Mouse (Mus musculus) spleen, adult 2 months (tissue): ENCODE measurements around the gene Pi4ka. TPM values are rescaled to one million over a fixed set of nuclear protein-coding genes. Genes with fewer than 3 reads are reported as not detected.

Experiments
- DNase-seq, 2 experiments: peaks; one replicate each; pipeline versions ENCODE4 v3.0.0 to v3.0.0-alpha.2; 2012 to 2021; ENCODE audit warnings: low spot score in 2 of 2, low read depth in 1 of 2
- H3K27ac ChIP-seq: fragments of 200-500 bp; 2 replicates; pipeline ENCODE4 v1.5.1; 2012; ENCODE audit warnings: low read length, inconsistent platforms; ENCODE audit not compliant: insufficient read depth
- H3K27me3 ChIP-seq: fragments of 200-500 bp; 2 replicates; pipeline ENCODE4 v1.6.1; 2012; ENCODE audit warnings: mild to moderate bottlenecking, moderate library complexity, low read length, inconsistent platforms; ENCODE audit not compliant: control insufficient read depth, insufficient read depth
- H3K36me3 ChIP-seq: fragments of 200-500 bp; 2 replicates; pipeline ENCODE4 v1.6.1; 2012; ENCODE audit warnings: mild to moderate bottlenecking, low read length, inconsistent platforms; ENCODE audit not compliant: control insufficient read depth, insufficient read depth
- H3K4me1 ChIP-seq: fragments of 200-500 bp; 2 replicates; pipeline ENCODE4 v1.6.1; 2011; ENCODE audit warnings: inconsistent platforms; ENCODE audit not compliant: control insufficient read depth, insufficient read depth, insufficient read length
- H3K4me3 ChIP-seq: fragments of 200-500 bp; 2 replicates; pipeline ENCODE4 v1.5.1; 2011; ENCODE audit warnings: mild to moderate bottlenecking, inconsistent platforms; ENCODE audit not compliant: insufficient read depth, insufficient read length; ENCODE audit errors: extremely low read depth
- CTCF ChIP-seq: fragments of 200-500 bp; IDR thresholded peaks from 2 replicates; pipeline ENCODE4 v1.5.1; 2011; ENCODE audit warnings: mild to moderate bottlenecking, inconsistent platforms; ENCODE audit not compliant: insufficient read depth, insufficient read length, insufficient replicate concordance; ENCODE audit errors: extremely low read depth
- POLR2A ChIP-seq: fragments of 200-500 bp; IDR thresholded peaks from 2 replicates; pipeline ENCODE4 v1.6.1; 2011; ENCODE audit warnings: low read depth, low read length, inconsistent platforms
- WGBS: fragments of 180-500 bp; shearing (Covaris S2); methylation state at CpG from one replicate; pipeline ENCODE4 v1.1.7; 2018; 5-methylcytosine and 5-hydroxymethylcytosine counted together
- polyA plus RNA-seq: library from polyadenylated mRNA; depleted of rRNA; stranded (reverse); fragments of >200 nt; gene quantifications from 2 replicates; pipeline ENCODE4 v1.2.3, GENCODE M21; 2012

Gene Pi4ka
- polyA plus RNA-seq, 1 experiment = 53.5 TPM

DNA sequence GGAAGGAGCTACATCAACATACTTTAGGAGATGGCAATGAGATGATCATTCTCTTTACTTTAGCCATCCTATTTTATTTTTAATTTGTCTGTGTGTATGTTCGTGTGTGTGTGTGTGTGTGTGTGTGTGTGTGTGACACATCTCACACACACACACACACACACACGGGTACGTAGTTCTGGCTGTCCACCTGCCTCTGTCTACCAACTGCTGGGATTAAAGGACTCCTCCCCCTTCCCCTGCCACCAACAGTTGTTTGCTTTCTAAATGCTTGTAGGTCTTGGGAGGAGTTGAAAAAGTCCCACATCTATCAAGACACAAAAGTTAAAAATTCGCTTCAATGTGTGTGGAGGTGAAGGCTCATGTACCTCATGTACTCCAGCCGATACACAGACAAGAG lies 81.4 kb downstream of the Pi4ka start:
- Histone ChIP-seq H3K36me3 (peaks cover 17% of the 10 kb centered on the region), H3K4me1 (no peaks in the 10 kb centered on the region; the same call in 1 of the 2 replicates), H3K27ac (no peak overlapping the region), H3K27me3 (no peaks in the 10 kb centered on the region), H3K4me3 (no peak overlapping the region)
- 92% methylated on average over 5 of the region's 5 CpGs for WGBS
- no peak for TF ChIP-seq CTCF
- no peak for TF ChIP-seq POLR2A
- no peak for DNase-seq

DNA sequence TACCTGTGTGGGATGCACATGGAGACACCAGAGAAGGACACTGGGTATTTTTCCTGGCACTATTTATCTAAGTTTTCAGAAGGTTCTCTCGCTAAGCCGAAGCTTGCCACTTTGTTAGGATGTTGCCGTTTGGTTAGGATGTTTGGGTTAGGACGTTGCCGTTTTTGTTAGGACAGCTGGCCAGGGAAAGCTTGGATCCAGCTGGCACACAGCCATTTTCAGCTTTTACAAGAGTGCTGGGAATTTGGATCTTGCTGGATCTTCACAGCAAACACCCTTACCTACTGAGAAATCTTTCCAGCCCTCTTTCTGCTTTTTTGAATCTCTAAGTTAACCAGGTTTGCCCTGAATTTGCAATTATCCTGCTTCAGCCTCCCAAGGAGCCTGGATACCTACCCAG lies 84.6 kb downstream of the Pi4ka start:
- no peak overlapping the region for H3K27ac ChIP-seq
- H3K27me3 ChIP-seq = no peaks in the 10 kb centered on the region
- H3K36me3 ChIP-seq = peaks cover 34% of the 10 kb centered on the region
- H3K4me1 ChIP-seq = no peaks in the 10 kb centered on the region; the same call in 1 of the 2 replicates
- no peak overlapping the region for H3K4me3 ChIP-seq
- WGBS = 89% methylated on average over 5 of the region's 5 CpGs
- DNase-seq = no peak
- TF ChIP-seq POLR2A (no peak), CTCF (no peak)

DNA sequence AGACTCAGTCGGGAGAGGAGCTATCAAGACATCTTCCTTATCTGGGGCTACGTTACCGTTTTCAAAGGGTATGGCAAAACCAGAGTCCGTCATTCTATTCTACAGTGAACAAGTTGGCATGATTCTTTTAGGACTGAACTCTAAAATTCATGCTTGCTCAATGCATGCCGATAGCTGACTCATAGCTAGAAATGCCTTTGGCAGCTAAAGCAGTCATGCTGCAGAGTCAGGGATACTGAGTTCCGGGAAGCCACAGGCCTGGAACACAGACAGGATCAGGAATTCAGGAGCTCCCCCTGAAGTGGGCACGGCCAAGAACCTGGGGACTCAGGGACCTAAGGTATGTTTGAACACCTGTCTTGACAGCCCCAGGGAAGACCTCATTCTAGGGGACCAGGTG lies 89.6 kb downstream of the Pi4ka start:
- WGBS = 90% methylated on average over 7 of the region's 7 CpGs
- Histone ChIP-seq H3K4me1 (no peaks in the 10 kb centered on the region), H3K27me3 (no peaks in the 10 kb centered on the region), H3K36me3 (peaks cover 38% of the 10 kb centered on the region), H3K27ac (no peak overlapping the region), H3K4me3 (no peak overlapping the region)
- no peak for DNase-seq
- no peak for TF ChIP-seq POLR2A
- TF ChIP-seq CTCF = no peak

DNA sequence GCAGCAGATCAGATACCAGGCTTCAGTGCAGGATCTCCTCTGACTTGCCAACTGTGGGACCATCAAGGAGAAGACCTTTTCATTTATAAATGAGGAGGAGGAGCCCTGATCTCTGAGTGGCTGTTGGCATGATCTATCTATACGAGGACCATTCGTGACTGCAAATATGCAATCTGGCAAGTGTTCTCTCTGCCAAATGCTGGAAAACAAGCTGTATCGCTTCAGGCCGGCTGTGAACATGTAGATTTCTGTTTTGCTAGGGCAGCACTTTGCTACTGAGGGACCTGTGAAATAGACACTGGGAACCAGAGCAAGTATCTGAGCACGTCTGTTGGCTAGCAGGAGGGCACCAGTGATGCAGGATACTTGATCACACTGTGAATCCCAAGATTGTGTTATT lies 93.6 kb downstream of the Pi4ka start:
- 95% methylated on average over 5 of the region's 5 CpGs for WGBS
- no peaks in the 10 kb centered on the region for H3K4me1 ChIP-seq
- H3K36me3 ChIP-seq = peaks cover 44% of the 10 kb centered on the region

DNA sequence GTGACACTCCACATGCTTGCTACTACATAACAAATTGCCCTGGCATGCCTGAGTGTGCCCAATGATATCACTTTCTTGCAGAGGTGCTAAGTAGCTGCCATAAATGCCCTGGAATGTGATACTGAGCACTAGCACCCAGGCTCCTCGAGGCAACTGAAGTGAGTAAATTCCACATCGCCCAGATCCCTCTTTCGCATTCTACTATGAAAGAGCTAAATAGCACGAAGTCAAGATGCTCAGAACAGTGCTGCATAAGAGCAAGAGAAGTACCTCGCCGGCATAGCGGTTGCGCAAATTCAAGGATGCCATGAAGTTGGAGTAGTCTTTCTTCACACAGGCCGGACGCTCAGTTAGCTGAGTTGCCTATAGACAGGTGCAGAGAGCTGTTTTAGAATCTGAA lies 97.1 kb downstream of the Pi4ka start:
- no peak for DNase-seq
- Histone ChIP-seq H3K36me3 (peaks cover 32% of the 10 kb centered on the region), H3K4me1 (no peaks in the 10 kb centered on the region), H3K4me3 (no peak overlapping the region), H3K27ac (no peak overlapping the region), H3K27me3 (no peaks in the 10 kb centered on the region)
- TF ChIP-seq POLR2A (no peak), CTCF (no peak)
- WGBS = 95% methylated on average over 10 of the region's 10 CpGs

More for the DNA sequence above, 93.6 kb downstream of the Pi4ka start:
- Histone ChIP-seq H3K27ac (no peak overlapping the region), H3K4me3 (no peak overlapping the region), H3K27me3 (no peaks in the 10 kb centered on the region)
- DNase-seq = no peak
- TF ChIP-seq POLR2A (no peak), CTCF (no peak)

DNA sequence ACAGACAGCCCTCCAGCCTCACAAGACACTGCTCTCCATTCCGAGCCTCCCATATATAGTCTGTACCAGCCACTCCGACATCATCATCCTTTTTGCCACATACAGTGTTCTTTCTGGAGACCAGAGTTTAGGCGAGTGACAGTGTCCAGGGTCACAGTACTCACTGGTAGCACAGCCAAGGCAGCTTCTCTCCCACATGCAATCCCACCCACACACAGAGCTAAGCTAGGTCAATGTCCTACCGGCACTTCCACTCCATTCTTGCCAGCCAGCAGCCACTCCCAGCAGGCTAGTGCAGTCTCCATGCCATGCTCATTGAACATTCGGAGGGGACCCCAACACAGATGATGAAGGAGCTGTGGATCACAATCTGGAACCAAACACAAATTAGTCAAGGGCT lies 98.7 kb downstream of the Pi4ka start:
- no peak overlapping the region for H3K27ac ChIP-seq
- H3K27me3 ChIP-seq = no peaks in the 10 kb centered on the region
- TF ChIP-seq POLR2A = no peak
- TF ChIP-seq CTCF = no peak
- H3K36me3 ChIP-seq = peaks cover 29% of the 10 kb centered on the region
- H3K4me1 ChIP-seq = peaks cover 6% of the 10 kb centered on the region; the same call in 1 of the 2 replicates
- 95% methylated on average over 5 of the region's 5 CpGs for WGBS
- H3K4me3 ChIP-seq = no peak overlapping the region
- DNase-seq = no peak

GRCm38 (mm10) chr16:17303521-17304245 lies 102.4 kb downstream of the Pi4ka start:
- Histone ChIP-seq H3K27ac (no peak overlapping the region), H3K36me3 (peaks cover 31% of the 10 kb centered on the region), H3K4me3 (no peak overlapping the region), H3K4me1 (peaks cover 8% of the 10 kb centered on the region; the same call in 1 of the 2 replicates), H3K27me3 (no peaks in the 10 kb centered on the region)
- WGBS = 66% methylated on average over 5 of the region's 5 CpGs
- DNase-seq = peak in 1 of 2 experiments; percentile 60
- TF ChIP-seq CTCF = no peak
- no peak for TF ChIP-seq POLR2A
